Mouse (Mus musculus): ENCODE results near the gene Grm4.

The Grm4 gene

DNA sequence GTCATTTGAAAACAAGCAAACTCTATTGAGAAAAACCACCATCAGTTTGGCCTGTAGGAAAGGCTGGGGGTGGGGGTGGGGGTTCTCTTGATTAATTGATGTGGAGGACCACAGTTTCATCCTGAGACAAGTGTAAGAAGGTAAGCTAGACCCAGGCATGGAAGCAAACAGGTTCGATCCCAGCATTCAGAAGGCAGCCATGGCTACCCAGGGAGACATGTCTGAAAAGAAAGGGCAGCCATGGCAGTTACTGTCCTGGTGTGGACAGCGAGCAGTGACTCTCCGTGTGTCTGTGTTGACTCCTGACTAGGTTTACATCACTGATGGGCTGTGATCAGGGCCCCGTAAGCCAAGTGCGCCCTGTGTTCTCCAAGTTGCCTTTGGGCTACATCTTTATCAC lies at the start of gene Grm4:
Gene Grm4 (minus strand): TSS at position 101 of the 400 bp plus-strand sequence.
- no peak for DNase-seq (ENCODE audit: low read depth, low spot score)

- no peak for DNase-seq (ENCODE audit: low read depth, low spot score)
Measured at GRCm38 (mm10) chr17:27568228-27568627, 47.0 kb upstream of the Grm4 start.

- no peak for DNase-seq (ENCODE audit: low read depth, low spot score)
Measured at GRCm38 (mm10) chr17:27565942-27566267, 44.7 kb upstream of the Grm4 start.

DNA sequence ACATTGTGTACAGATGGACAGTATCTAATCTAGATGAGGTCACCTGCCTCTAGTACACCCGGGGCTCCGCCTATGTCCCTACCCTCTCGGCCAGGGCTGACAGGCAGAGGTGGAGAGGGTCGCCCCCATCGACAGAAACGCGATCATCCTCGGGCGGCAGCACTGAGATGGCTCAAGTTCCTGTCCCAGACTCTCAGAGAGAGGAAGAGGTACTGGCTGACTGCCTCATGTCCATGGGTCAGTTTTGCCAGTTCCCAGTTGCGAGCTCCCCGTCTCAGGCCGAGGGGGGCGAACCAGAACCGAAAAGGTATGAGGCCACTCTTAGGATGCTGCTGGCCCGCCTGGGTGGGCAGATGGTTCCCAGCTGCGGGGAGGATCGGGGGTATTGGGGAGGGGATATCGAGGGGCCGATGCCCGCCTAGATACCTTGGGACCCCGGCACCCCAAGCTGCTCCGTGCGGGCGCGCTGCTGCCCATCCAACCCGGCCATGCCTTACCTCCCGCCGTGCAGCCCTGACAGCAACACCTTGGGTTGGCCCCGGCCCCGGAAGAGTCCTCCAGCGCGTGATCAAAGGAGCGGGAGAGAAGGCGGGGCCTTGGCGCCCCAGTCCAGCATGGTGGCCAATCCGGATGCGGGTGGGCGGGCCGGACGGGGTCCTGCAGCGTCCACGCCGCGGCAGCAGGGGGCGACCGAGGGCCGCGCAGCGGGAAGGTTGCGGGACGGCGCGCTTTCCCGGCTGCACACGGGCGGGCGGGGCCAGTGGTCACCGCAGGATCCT lies 44.1 kb upstream of the Grm4 start, which contains the start of gene AI413582:
Gene AI413582 (minus strand): TSS at position 594 of the 779 bp plus-strand sequence.
- DNase-seq (ENCODE audit: low read depth, low spot score), result peak; percentile 97

DNA sequence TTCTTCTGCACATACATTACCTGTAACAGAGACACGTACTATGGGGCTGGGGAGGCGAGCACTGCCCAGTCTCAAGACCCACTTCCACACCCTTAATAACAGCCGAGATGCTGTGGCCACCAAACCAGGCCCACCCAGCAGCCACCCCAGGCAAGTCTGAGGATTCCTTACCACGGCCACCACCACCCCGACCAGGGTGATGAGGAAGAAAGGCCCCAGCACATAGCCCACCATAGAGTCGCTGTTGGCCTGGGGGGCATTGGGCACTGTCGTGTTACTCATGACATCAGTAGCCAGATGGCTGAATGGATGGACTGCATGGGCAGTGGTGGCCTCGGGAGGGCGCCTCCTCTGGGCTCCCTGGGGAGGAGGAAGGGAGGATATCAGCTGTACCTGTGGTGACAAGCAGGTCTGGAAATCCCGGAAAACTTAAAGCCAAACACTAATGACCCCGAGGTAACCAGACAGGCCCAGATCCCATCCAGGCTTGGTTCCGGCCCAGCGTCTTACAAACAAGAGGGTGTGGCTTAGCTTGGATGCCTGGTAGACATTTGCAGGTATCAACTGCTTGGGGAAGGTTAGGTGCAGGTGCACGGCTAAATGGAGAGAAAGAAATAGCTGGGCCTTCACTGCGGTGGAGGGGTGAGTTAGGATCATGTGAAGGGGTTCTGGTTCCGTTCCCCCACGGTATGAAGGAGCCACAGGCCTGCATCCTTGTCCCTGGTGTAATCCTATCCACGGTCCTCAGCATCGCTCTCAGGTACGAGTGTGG lies 43.4 kb upstream of the Grm4 start:
- peak; percentile 57 for DNase-seq (ENCODE audit: low read depth, low spot score)

DNA sequence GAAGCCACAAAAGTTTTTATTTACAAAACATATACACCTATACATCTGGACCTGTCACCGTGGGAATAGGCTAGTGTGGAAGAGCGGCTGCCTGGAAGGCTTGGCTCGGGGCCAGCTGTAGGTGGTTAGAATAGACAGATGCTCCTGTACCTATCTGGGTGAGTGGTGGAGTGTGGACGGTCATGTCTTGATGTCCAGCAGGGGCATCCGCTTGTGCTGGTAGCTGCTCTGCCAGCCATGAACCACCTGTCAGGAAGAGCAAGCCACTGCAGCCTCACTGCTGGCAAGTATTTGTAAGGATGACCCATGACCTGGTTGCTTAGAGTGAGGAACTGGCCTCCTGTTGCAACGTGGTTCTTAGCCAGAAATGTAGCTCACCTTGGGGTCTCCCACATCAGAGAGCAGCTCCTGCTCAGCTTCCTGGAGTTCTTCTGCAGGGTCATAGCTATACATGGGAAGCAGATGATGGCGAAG lies 42.6 kb upstream of the Grm4 start:
- no peak for DNase-seq (ENCODE audit: low read depth, low spot score)

GRCm38 (mm10) chr17:27561809-27562526 lies 40.8 kb upstream of the Grm4 start:
- DNase-seq (ENCODE audit: low read depth, low spot score), result peak; percentile 94

GRCm38 (mm10) chr17:27560926-27561480 lies 39.8 kb upstream of the Grm4 start:
- DNase-seq (ENCODE audit: low read depth, low spot score), result no peak

DNA sequence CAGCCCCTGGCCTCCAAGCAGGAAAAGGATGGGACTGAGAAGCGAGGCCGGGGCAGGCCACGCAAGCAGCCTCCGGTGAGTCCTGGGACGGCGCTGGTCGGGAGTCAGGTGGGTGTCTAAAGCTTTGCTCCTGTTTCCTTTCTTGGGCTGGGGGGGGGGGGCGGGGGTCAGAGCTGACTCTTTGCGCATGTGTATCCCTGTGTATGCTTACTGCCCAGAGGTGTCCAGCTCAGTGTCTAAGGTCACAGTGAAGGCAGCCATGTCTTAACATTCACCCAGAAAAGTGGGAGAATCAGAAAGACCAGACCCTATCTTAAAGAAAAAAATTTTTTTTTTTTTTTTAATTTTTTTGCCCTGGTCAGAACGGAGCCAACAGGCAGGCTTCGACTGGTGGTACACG lies 38.4 kb upstream of the Grm4 start:
- no peak for DNase-seq (ENCODE audit: low read depth, low spot score)

- no peak for DNase-seq (ENCODE audit: low read depth, low spot score)
Measured at GRCm38 (mm10) chr17:27558845-27559244, 37.6 kb upstream of the Grm4 start.

- DNase-seq (ENCODE audit: low read depth, low spot score), result peak; percentile 81
Measured at GRCm38 (mm10) chr17:27557927-27558661, 36.9 kb upstream of the Grm4 start.

DNA sequence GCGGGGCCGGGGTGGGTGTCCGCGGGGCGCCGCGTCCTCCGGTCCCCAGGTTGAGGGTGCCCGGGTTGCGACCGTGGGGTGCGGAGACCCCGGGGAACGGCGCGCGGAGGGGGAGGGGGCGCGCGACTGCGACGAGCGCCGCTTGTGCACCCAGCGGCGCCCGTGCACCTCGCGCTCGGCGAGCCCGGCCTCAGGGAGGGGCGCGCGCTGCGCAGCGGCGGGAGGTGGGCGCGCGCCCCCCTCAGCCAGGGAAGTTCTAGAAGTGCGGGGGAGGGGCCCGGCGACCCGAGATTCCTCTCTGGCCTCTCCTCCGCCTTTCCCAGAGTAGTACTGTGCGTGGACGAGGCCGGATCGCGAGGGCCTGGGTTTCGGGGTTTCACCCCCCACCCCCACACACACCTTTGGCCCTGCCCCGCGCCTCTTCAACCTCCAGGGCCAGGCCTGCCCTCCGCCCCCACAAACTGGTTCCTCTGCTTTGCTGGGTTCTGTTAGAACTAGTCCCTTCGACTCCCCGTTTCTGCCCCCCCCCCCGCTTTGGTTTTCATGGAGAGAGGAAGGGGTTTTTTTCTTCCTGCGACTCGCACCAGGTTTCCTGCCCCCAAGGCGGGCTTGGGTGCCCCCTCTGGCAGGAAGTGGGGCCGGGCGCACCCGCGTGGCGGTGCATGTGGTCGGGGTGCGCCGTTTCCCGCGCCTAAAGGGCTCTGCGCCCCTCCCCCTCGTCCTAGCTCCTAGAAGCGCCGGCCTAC lies 36.2 kb upstream of the Grm4 start:
- no peak for DNase-seq (ENCODE audit: low read depth, low spot score)

GRCm38 (mm10) chr17:27556315-27557011 lies 35.3 kb upstream of the Grm4 start, which contains the start of gene Hmga1:
Gene Hmga1, plus strand, starts transcription at chr17:27556497.
- DNase-seq (ENCODE audit: low read depth, low spot score), result peak; percentile 91

DNA sequence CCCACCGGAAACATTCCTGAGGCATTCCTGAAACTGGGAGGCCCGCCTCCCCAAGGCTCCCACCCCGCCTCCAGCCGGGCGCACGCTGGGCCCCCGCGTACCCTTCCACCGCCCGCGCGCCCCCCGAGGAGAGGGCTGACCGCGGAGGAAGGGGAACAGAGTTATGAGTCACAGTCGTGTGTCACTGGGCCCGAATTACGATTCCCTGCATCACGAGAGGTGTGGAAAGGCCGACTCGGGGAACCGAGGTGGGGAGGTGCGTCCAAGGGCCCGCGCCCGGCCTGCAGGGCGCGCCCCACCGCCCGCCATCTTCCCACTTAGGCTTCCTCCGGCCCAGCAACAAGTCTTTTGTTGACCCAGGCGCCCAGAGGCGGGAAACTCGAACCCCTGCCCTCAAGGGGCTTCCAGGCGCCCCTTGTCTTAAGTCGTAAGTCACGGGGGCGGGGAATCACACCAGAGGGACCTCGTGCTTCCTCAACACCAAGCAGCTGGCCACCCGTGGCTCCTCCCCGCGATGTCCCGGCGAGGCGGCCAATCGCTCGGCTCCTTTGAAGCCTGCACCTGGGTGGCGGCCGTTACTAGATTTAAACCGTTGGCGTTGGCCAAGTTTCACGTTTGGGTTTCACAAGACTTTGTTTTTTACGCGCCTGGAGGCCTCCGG lies 34.4 kb upstream of the Grm4 start:
- no peak for DNase-seq (ENCODE audit: low read depth, low spot score)

- no peak for DNase-seq (ENCODE audit: low read depth, low spot score)
Measured at GRCm38 (mm10) chr17:27555075-27555511, 33.9 kb upstream of the Grm4 start.

DNA sequence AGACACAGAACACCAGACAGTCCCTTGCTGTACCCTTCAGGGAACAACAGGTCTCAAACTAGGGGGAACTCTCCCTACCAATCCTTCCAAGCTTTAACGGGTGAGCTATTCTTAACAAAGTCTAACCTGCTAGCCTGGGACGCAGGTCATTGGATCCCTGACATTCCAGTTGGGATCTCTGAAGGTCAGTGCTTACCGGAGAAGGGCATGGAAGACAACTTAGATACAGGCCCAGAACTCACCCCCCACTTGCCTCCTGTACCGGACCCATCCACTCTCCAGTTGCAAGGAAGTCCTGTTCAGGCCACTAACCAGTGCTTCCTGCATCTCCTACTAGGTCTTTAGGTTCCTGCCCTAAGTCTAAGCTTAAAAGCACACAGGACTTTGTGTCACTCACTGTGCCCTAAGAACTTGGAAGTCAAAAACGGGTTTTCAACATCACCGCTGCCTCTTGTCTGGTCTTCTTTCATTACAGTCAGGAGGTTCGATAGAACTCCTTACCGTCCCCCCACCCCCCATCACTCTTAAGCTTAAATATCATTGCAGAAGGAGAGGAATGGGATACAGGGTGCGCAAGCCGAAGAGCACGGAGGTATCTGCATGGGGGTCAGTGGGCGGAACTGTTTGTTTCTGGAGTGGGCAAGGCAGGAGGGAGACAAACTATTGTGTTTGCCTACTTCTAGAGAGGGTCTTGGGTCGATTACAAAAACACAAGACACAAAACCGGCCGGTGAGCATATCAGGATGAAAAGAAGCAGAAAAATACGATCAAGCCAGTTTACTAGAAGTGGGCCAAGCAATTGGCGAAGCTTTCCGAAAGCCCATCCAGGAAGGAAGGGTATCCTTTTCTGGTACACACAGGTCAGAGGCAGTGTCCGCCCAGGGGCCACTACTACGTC lies 33.1 kb upstream of the Grm4 start:
- no peak for DNase-seq (ENCODE audit: low read depth, low spot score)

DNA sequence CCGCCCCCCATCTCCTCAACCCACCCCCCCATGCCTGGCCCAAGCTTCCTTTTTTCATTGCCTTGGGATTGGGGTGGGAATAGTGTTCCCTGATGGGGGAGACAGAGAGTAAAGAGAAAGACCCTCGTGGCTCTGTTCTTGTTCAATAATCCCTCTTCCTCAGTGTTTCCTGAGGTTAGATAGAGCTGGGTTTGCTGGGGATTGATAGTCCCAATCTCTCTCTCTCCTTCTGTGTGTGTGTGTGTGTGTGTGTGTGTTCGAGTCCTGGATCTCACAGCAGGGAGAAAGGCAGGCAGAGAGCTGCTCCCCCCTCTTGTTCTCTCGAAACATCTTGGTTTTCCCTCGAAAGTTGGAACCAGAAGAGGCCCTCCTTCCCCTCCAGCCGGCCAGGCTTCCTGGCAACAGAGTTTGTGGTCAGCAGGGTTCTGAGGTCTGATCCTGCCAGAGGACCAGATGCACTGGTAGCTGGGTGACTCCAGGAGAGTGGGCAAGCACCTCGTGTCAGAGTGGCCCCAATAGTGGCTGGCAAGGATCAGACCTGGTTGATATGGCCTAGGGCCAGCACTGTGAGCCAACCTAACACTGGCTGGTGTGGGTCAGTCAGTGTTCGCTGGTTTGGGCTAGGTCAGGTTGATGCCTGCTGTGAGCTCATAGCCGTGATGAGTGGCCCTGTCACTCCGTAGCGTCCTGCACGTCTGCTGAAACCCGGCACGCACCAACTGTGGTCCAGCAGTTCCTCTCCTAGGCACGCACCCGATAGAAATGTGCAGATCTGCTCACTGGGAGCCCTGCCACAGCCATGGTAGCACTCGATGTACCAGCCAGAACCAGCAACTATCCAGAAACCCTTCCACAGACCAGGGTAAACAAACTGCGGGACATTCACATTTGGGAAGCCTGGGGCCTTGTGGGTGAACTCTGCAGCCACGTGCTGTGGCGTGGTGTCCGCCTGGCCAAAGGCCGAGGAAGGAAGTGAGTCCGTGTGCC lies 31.3 kb upstream of the Grm4 start:
- no peak for DNase-seq (ENCODE audit: low read depth, low spot score)
